Mouse (Mus musculus) cerebellum, postnatal 14 days (tissue): ENCODE measurements around the gene Gm28051.
A peak's percentile ranks its signal among the peaks of the same experiment; 100 is the strongest.

Source experiments
- DNase-seq, 2 experiments: peaks; one replicate each; pipeline ENCODE4 v3.0.0; 2021; ENCODE audit warnings: mixed read lengths in 2 of 2

Gm28051 gene

DNA sequence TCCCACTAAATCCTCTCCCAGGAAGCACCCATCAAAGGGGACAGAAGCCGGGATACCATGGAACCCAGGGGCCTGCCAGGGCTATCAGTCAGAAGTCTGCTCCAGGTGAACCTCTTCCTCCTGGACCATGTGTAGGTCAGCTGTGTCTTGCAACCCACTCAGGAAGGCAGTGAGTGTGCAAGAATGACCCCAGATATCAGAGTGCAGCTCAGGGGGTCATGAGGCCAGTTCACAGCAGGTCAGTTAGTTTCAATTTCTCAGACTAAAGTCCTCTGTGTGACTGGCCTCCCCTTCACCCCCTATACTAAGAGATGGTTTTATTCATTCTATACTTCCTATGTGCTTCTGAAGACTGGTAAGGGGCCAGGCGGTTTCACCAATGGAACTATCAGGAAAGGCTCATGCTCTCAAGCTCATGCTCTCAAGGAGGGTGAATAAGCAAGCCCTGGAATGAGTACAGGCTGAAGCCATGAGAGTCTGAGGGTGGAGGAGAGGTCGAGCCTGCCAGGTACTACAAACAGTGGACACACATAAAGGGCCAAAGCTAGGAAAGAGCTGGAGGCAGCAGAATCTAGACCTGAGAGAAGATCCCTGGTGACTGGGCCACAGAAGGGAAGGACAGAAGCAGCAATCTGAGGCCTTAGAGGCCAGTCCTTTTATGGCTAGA, 72.7 kb downstream of the Gm28051 start:
- no peak for DNase-seq

DNA sequence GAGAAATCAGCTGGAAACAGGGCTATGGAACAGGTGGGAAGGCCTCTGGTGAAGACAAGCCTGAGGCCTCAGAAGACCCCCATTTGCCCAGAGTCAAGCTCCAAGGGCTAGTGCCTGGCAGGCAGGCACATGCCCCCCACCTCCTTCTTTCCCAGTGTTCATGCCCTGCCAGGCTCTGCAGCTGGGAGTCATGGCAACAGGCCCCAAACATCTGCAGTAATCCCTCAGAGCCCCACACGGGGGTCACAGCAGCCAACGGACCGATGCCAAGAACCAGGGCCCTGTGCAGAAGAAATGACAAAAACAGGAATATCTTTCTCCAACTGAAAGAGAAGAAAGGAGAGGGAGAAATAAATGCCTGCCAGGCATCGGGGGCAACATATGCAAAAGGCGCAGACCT, 73.6 kb downstream of the Gm28051 start:
- peak in 1 of 2 experiments; percentile 30 for DNase-seq

DNA sequence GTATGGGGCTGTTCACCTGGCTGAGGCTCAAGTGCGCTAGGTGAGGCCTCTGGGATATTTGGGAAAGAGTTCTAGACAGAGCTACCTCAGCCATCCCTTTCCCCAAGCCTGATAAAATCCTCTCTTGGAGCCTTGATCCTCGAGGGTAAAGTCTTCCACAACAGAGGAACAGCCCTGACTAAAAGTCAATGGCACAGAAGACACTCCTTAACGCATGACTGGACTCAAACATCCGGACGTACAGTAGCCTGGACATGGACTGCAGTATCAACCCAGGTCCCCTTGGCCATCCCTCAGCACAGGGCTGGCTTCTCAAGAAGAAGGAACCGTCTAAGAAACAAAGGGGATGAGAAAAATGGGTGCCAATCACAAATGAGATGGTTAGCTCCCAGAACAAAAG, 74.1 kb downstream of the Gm28051 start:
- DNase-seq: peak in 1 of 2 experiments; percentile 18

DNA sequence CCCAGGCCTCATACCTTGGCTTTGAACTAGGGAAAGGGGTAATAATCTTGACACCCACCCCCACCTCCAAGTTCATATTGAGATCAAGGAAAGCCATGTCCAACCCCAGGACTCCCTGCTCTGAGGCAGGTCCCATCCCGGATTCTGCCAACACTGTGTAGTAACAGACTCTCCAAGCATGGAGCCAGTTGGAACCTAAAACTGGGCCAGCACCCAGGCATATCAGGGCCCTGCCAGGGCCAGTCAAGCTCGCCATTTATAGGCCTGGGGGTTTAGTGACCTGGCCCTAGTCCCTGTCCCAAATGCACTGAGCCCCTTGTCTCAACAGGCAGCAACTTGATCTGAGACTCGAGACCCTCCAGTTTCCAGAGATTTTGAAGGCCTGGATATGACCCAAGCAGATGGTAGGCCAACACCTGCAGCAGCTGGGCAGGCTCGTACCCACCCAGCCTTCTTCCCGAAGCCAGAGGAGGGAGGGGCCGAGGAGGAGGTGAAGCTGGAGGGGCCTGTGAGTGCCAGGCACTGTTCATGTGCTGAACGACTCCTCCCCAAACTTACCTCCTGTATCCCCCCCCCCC, 74.8 kb downstream of the Gm28051 start:
- DNase-seq: peak; percentile 62 to 65

DNA sequence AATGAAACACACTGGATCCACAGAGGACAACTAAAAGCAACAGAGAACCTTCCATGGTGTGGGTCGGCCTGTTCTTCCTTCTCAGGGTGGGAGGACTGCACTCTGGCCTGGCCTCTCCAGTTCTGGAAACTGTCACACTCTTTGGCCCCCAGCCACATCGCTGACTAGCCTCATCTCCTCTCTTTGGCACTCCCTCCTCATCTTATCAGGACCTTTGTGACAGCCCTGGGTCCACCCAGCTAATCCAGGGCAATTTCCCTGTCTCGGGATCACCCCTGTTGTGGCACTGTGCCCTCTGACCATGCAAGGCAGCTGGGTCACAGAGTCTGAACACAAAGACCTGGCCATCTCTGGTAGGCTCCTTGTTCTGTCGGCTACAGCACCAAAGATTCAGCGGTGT, 75.5 kb downstream of the Gm28051 start:
- DNase-seq: peak in 1 of 2 experiments; percentile 52

DNA sequence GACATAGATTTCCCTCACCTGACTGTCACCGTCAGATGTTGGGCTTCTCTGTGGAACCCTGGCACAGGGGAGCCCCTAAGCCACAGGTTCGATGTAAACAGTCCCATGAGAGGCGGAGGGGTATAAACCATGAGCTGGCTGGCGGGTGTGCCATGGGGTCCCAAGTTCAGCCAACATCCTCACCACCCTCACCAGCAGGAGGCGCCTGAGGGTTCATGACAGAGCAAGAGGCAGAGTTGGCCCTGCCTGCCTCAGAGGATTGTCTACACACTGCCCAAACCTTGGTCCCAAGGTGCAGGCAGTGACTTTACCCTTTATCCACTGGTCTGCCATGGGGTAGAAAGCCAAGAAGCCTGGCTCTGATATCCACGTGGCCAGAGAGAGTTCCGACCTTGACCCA, 76.0 kb downstream of the Gm28051 start:
- peak in 1 of 2 experiments; percentile 55 for DNase-seq

DNA sequence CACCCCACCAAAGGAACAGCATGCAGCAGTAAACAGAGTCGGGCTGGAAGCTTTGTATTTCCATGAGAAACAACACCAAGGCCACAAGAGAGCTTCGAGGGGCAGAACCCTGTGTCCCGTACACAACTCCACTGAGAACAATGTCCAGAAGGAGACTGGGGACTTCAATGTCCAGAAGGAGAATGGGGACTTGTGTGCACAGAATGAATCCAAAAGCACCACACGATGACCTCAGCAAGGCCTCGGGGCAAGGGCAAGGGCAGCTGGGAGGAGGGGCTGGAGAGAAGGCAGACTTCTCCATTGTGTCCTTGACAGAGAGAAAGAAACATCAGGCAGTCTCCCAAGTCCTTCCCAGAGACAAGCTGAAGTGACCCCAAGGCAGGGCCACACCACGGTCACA, 78.7 kb downstream of the Gm28051 start:
- DNase-seq: no peak

DNA sequence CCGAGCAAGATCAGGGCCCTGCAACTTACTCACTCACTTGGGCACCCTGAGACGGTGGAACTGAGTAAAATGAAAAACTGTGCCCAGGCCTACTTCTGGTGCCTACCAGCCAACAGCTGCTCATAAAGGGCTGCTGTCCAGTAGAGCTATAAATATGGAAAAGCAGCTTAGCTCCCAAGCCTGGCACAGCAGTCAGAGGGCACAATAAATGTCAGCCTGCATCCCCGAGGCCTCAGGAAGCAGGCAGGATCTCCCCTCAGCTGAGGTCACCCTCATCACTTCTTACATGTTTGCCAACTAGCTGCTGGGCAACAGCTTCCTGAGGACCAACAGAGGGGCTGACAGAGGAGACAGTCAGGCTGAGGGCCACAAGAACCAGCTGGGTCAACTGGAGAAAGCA, 80.5 kb downstream of the Gm28051 start:
- no peak for DNase-seq

DNA sequence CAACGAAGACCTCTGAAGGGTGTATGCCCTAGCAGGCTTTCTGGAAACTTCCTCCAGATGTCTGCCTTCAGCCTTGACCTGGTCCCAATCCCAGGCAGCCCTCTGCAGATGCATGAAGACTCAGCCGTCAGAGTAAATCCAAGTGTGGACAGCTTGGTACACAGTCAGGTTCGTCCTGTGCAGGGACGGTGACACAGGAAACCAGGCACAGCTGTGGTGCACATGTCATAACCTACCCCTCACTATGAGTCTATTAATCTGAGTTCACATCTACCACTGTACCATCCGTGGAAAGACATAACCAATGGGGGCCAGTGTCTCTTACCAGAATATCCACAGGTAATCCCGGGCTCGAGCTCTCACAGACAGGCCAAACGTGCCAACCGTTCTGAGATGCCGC, 83.0 kb downstream of the Gm28051 start:
- DNase-seq: no peak

DNA sequence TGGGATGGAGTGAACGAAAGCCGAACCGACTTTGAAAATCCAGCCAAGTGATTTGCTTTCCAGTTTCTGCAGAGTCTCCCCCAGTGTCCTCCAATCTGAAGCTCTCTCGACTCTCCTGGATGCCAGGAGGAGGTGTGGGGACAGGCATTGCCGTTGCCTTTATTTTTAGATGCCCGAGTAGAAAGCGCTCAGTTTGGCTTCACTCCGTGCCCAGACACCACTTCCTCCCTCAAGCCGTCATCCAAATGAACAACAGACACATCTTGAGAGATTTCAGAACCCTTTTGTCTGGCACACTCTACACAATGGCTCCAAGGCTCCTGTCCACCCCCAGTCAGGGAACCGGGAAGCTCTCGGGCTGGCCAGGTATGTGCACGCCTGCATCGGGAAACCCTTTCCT, 83.4 kb downstream of the Gm28051 start:
- DNase-seq: no peak

DNA sequence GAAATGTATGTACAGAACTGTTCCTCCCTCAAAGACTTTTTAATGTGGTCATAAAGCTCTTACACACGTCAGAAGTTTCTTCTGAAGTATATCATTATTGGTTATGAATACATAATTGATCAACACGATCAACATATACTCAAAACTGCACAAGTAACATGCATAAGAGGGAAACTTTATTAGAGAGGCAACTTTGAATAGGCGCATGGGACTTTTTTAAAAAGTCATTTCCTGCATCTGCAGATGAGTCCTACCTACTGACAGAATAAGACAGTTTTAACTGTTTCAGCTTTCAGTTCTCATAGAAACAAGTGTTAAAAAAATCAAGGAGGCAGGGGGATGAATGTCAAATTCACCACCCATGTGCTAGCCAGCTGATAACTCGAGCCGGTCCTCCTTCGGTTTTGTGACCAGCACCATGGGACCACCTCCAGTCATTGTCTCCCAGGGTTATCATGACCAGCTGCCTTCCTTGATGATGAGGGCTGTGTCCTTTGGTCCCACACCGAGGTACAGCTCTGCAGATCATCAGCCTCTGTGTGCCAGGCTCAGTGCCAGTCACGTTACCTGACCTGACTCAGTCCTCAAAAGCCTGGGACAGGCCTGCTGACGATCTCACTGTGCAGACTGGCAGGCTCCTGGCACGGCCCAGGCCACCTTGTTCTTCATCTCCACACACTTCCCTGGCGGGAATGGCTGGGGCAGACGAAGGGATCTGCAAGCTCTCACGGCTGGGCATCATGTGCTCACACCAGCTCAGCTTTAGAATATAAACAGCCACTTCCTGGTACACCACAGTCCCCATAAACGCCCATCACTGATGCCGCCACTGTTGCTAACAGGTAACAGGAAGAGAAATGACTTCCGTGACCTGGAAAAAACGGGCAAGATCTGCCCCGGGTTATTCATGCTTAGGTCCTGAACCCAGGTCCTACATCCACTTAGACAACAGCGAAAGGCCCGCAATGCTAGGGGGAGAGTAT, 84.4 kb downstream of the Gm28051 start:
- no peak for DNase-seq

DNA sequence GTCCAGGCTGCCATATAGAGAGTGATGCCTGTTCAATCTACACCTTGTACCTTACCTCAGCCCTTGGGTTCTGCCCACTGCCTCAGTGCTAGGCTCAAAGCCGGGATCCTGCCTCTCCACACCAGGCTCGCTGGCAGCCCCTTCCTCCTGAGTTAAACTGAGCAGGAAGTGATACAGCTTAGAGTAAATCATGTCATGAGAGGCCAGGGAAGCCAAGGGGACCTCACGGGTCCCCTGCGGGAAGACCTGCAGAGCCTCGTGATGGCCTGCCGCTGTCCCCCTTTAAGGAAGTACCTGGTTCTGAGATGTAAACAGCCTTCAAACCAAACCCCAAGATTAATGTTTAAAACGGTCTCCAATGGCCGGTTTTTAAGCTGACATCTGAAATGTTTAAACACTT, 85.4 kb downstream of the Gm28051 start:
- no peak for DNase-seq

DNA sequence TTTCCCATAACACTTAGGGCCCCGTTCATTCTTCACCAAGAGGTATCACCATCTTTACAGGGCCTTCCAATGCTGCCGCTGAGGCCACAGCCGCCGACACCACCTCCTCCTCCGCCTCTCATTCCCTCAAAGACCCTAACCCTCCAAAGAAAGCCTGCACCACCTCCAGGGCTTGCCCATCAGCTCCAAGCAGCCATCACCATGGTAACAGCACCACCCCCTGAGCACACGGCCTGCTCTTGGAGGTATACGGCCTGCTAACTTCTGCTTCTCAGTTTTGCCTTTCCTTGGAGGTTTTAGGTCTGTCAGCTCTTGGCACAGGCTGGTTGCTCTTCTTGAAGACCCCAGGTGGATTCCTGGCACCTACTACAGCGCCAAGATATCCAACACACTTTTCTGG, 86.7 kb downstream of the Gm28051 start:
- DNase-seq: no peak
